Mouse (Mus musculus): ENCODE measurements around the gene St3gal2. TPM values are rescaled to one million over a fixed set of nuclear protein-coding genes. Genes with fewer than 3 reads are reported as not detected.
"Not testable (repeated sequence)": the region's sequence is repeated elsewhere in the genome, so short reads cannot be mapped to it uniquely, and the experiment has no call there.

St3gal2 gene
- polyA plus RNA-seq, 1 experiment = 48.5 TPM

DNA sequence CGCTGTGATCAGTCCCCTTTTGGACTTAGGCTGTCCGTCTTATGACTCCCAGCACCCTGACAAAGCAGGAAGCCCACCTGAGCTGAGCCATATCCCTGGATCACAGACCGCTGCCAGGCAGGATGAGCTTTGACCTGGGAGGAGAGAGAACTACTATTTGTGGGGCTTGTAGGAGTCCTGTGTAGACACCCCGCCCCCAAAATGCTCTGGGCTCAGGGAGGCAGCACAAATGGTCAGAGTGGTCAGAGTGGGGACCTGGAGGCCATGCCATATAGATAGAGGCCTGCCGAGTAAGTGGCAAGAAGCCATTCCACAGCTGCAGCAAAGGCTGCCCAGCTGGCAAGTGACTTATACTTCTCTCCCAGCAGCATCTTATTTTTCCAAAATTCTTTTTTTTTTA, 38.4 kb downstream of the St3gal2 start:
- no peak for TF ChIP-seq CTCF (IDR thresholded peaks at IDR 0.05; ENCODE audit: insufficient read depth, low read length)
- TF ChIP-seq POLR2A (IDR thresholded peaks at IDR 0.05; ENCODE audit: borderline replicate concordance, extremely low read depth, low read depth, low read length) = no peak
- H3K4me3 ChIP-seq (replicated peaks; ENCODE audit: extremely low read depth, low read depth, low read length) = no peak overlapping the region
- no peaks in the 10 kb centered on the region for H3K4me1 ChIP-seq (ENCODE audit: control insufficient read depth, insufficient read depth, low read length)
- DNase-seq = no peak
- WGBS = 89% methylated on average over 5 of the region's 5 CpGs

- H3K4me1 ChIP-seq (ENCODE audit: control insufficient read depth, insufficient read depth, low read length); DNase-seq; H3K4me3 ChIP-seq (replicated peaks; ENCODE audit: extremely low read depth, low read depth, low read length): not testable (repeated sequence)
- 82% methylated on average over 7 of the region's 7 CpGs for WGBS
These were observed 38.8 kb downstream of the St3gal2 start for GRCm38 (mm10) chr8:110958553-110958952.

DNA sequence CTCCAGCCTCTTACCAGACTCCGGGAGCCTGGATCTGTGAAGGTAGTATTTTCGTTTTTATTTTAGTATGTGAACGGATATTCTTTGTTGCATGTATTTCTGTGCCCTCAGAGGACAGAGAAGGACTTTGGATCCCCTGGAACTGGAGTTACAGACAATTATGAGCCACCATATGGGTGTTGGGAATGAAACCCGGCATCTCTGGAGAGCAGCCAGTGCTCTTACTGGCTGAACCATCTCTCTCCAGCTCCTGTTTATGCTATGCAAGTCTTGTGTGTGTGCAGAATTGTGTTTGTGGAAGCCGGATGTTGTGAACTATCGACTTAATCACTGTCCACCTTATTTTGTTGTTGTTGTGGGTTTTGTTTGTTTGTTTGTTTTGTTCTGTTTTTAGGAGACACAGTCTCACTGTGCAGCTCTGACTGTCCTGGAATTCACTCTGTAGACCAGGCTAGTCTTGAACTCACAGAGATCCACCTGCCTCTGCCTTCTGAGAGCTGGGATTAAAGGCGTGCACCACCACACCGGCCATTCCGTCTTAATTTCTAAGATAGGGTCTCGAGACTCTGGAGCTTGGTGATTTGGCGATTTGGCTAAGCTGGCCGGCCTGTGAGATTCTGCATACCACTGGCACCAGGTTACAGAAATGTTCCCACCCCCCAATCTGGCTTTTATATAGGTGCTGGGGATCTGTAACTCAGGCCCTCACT, 39.5 kb downstream of the St3gal2 start:
- WGBS = 87% methylated on average over 12 of the region's 12 CpGs
- TF ChIP-seq CTCF (IDR thresholded peaks at IDR 0.05; ENCODE audit: insufficient read depth, low read length) = no peak
- no peak for TF ChIP-seq POLR2A (IDR thresholded peaks at IDR 0.05; ENCODE audit: borderline replicate concordance, extremely low read depth, low read depth, low read length)
- no peak for DNase-seq
- no peaks in the 10 kb centered on the region for H3K4me1 ChIP-seq (ENCODE audit: control insufficient read depth, insufficient read depth, low read length)
- H3K4me3 ChIP-seq (replicated peaks; ENCODE audit: extremely low read depth, low read depth, low read length) = no peak overlapping the region

GRCm38 (mm10) chr8:110959906-110960305, 40.2 kb downstream of the St3gal2 start:
- 87% methylated on average over 6 of the region's 6 CpGs for WGBS
- TF ChIP-seq POLR2A (IDR thresholded peaks at IDR 0.05; ENCODE audit: borderline replicate concordance, extremely low read depth, low read depth, low read length) (no peak), CTCF (IDR thresholded peaks at IDR 0.05; ENCODE audit: insufficient read depth, low read length) (no peak)
- DNase-seq = no peak

GRCm38 (mm10) chr8:110963051-110963450, 43.3 kb downstream of the St3gal2 start:
- DNase-seq = no peak
- Histone ChIP-seq H3K4me3 (replicated peaks; ENCODE audit: extremely low read depth, low read depth, low read length) (no peak overlapping the region), H3K4me1 (ENCODE audit: control insufficient read depth, insufficient read depth, low read length) (peaks cover 13% of the 10 kb centered on the region; the same call in 1 of the 2 replicates)
- 86% methylated on average over 2 of the region's 2 CpGs for WGBS
- TF ChIP-seq CTCF (IDR thresholded peaks at IDR 0.05; ENCODE audit: insufficient read depth, low read length) = no peak
- no peak for TF ChIP-seq POLR2A (IDR thresholded peaks at IDR 0.05; ENCODE audit: borderline replicate concordance, extremely low read depth, low read depth, low read length)

More at GRCm38 (mm10) chr8:110959906-110960305, 40.2 kb downstream of the St3gal2 start:
- Histone ChIP-seq H3K4me3 (replicated peaks; ENCODE audit: extremely low read depth, low read depth, low read length) (no peak overlapping the region), H3K4me1 (ENCODE audit: control insufficient read depth, insufficient read depth, low read length) (no peaks in the 10 kb centered on the region)

DNA sequence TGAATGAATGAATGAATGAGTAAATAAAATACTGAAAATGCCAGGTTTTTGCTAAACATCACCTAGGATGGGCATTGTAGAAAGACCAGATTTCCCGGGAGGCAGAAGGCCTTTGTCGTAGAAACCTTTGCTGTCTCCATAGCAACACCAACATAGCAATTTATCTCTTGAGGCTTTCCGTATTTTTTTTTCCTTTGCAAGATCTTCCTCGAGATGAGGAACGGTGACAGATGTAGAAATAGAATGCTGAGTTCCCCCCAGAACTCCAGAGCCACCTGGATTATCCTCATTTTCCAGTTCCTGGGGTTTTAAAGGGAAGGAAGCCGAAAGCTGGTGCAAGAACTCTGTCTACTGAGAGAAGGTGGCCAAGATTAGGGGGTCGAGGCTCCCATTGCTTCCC, 44.9 kb downstream of the St3gal2 start:
- no peak for TF ChIP-seq POLR2A (IDR thresholded peaks at IDR 0.05; ENCODE audit: borderline replicate concordance, extremely low read depth, low read depth, low read length)
- no peak for TF ChIP-seq CTCF (IDR thresholded peaks at IDR 0.05; ENCODE audit: insufficient read depth, low read length)
- Histone ChIP-seq H3K4me3 (replicated peaks; ENCODE audit: extremely low read depth, low read depth, low read length) (no peak overlapping the region), H3K4me1 (ENCODE audit: control insufficient read depth, insufficient read depth, low read length) (peaks cover 13% of the 10 kb centered on the region; the same call in 1 of the 2 replicates)
- no peak for DNase-seq
- 66% methylated on average over 7 of the region's 7 CpGs for WGBS

- peaks cover 15% of the 10 kb centered on the region; the same call in 1 of the 2 replicates for H3K4me1 ChIP-seq (ENCODE audit: control insufficient read depth, insufficient read depth, low read length)
- peak; percentile 62 for DNase-seq
- TF ChIP-seq POLR2A (IDR thresholded peaks at IDR 0.05; ENCODE audit: borderline replicate concordance, extremely low read depth, low read depth, low read length) (peak; percentile 53; the same call in 1 of the 2 replicates), CTCF (IDR thresholded peaks at IDR 0.05; ENCODE audit: insufficient read depth, low read length) (no peak)
- WGBS = 15% methylated on average over 7 of the region's 7 CpGs
- no peak overlapping the region for H3K4me3 ChIP-seq (replicated peaks; ENCODE audit: extremely low read depth, low read depth, low read length)
These were observed 45.9 kb downstream of the St3gal2 start for GRCm38 (mm10) chr8:110965594-110965993.

GRCm38 (mm10) chr8:110966586-110966985, 46.9 kb downstream of the St3gal2 start:
- Histone ChIP-seq H3K4me1 (ENCODE audit: control insufficient read depth, insufficient read depth, low read length) (peaks cover 15% of the 10 kb centered on the region; the same call in 1 of the 2 replicates), H3K4me3 (replicated peaks; ENCODE audit: extremely low read depth, low read depth, low read length) (no peak overlapping the region)
- no peak for DNase-seq
- peak; percentile 40; the same call in 1 of the 2 replicates for TF ChIP-seq POLR2A (IDR thresholded peaks at IDR 0.05; ENCODE audit: borderline replicate concordance, extremely low read depth, low read depth, low read length)
- no peak for TF ChIP-seq CTCF (IDR thresholded peaks at IDR 0.05; ENCODE audit: insufficient read depth, low read length)
- 36% methylated on average over 8 of the region's 8 CpGs for WGBS

DNA sequence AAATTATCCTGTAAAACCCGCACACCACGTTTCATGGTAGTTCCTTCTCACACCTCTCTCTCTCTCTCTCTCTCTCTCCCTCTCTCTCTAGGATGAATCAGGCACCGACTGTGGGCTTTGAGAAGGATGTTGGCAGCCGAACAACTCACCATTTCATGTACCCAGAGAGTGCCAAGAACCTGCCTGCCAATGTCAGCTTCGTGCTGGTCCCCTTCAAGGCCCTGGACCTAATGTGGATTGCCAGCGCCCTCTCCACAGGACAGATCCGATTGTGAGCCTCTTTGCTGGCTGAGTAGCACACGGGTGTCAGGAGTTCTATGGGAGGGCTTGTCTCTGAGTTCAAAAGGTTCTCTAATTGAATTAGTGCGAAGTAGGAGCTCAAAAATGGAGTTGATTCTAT, 47.6 kb downstream of the St3gal2 start:
- no peak for DNase-seq
- Histone ChIP-seq H3K4me1 (ENCODE audit: control insufficient read depth, insufficient read depth, low read length) (peaks cover 15% of the 10 kb centered on the region; the same call in 1 of the 2 replicates), H3K4me3 (replicated peaks; ENCODE audit: extremely low read depth, low read depth, low read length) (no peak overlapping the region)
- 74% methylated on average over 9 of the region's 9 CpGs for WGBS
- TF ChIP-seq POLR2A (IDR thresholded peaks at IDR 0.05; ENCODE audit: borderline replicate concordance, extremely low read depth, low read depth, low read length) = no peak
- no peak for TF ChIP-seq CTCF (IDR thresholded peaks at IDR 0.05; ENCODE audit: insufficient read depth, low read length)
